Mouse (Mus musculus) v-Abl transformed pro-B cells (cell line): ENCODE results near the gene Olfr1310.
"Not testable (repeated sequence)": the region's sequence is repeated elsewhere in the genome, so short reads cannot be mapped to it uniquely, and the experiment has no call there.

ENCODE experiments used
- in situ Hi-C, 2 experiments: fragments of 400-800 bp; cut with MboI; formaldehyde crosslinking; loops; one replicate each; pipeline ENCODE4 v1.15.1; 2025; ENCODE audit not compliant: unreplicated experiment in 2 of 2

Gene Olfr1310

GRCm38 (mm10) chr2:112012608-112013007, at the start of gene Olfr1310:
TSS of gene Olfr1310 (minus strand) at chr2:112012708.
- in situ Hi-C loops: no loop called here

GRCm38 (mm10) chr2:112050138-112050537, 37.6 kb upstream of the Olfr1310 start, which contains the start of gene Olfr1312:
TSS of gene Olfr1312 (minus strand) at chr2:112050238.
- in situ Hi-C loops: no loop called here

GRCm38 (mm10) chr2:112026971-112027370, 14.5 kb upstream of the Olfr1310 start:
- in situ Hi-C loops: not testable (repeated sequence)

- in situ Hi-C loops: no loop called here
Observed at GRCm38 (mm10) chr2:112024312-112024711, 11.8 kb upstream of the Olfr1310 start, which contains the start of gene Olfr1311. TSS of gene Olfr1311 (minus strand) at chr2:112024412.

GRCm38 (mm10) chr2:112014900-112015299, 2.4 kb upstream of the Olfr1310 start:
- in situ Hi-C loops: no loop called here

GRCm38 (mm10) chr2:111990181-111990580, 22.3 kb downstream of the Olfr1310 start, which contains the start of gene Olfr1309:
TSS of gene Olfr1309 (minus strand) at chr2:111990281.
- in situ Hi-C loops: no loop called here

GRCm38 (mm10) chr2:111964844-111965243, 47.7 kb downstream of the Olfr1310 start, which contains the start of gene Olfr1308:
TSS of gene Olfr1308 (minus strand) at chr2:111964944.
- in situ Hi-C loops: no loop called here
